Mouse (Mus musculus) hindbrain, embryonic 15.5 days (tissue): ENCODE results near the gene Ptpn1. TPM values are rescaled to one million over a fixed set of nuclear protein-coding genes. Genes with fewer than 3 reads are reported as not detected.

ENCODE experiments used
- ATAC-seq: fragments of 200-750 bp; cut with Nextera tagmentation; 2 replicates; pipeline ENCODE4 v1.8.0; 2017; ENCODE audit warnings: low read depth, moderate number of reproducible peaks, moderate TSS enrichment; ENCODE audit not compliant: low FRiP score
- H3K27ac ChIP-seq: fragments of 300-500 bp; sonication (generic); replicated peaks from 2 replicates; pipeline ENCODE4 v1.5.1; 2015; ENCODE audit warnings: mild to moderate bottlenecking, inconsistent platforms
- H3K27me3 ChIP-seq: fragments of 300-500 bp; sonication (generic); 2 replicates; pipeline ENCODE4 v1.6.1; 2015; ENCODE audit warnings: control low read depth, inconsistent platforms
- H3K36me3 ChIP-seq: fragments of 300-500 bp; sonication (generic); 2 replicates; pipeline ENCODE4 v1.6.1; 2015; ENCODE audit warnings: control low read depth, inconsistent platforms
- H3K4me1 ChIP-seq: fragments of 300-500 bp; sonication (generic); replicated peaks from 2 replicates; pipeline ENCODE4 v1.6.1; 2015; ENCODE audit warnings: control low read depth, inconsistent platforms
- H3K4me2 ChIP-seq: fragments of 300-500 bp; sonication (generic); 2 replicates; pipeline ENCODE4 v1.6.1; 2015; ENCODE audit warnings: moderate library complexity, mild to moderate bottlenecking, inconsistent platforms
- H3K4me3 ChIP-seq: fragments of 300-500 bp; sonication (generic); 2 replicates; pipeline ENCODE4 v1.5.1; 2015; ENCODE audit warnings: mild to moderate bottlenecking, inconsistent platforms
- H3K9ac ChIP-seq: fragments of 300-500 bp; sonication (generic); 2 replicates; pipeline ENCODE4 v1.6.1; 2015; ENCODE audit warnings: inconsistent platforms
- H3K9me3 ChIP-seq: fragments of 300-500 bp; sonication (generic); 2 replicates; pipeline ENCODE4 v1.6.1; 2016; ENCODE audit warnings: control low read depth, inconsistent platforms
- WGBS: fragments of 180-500 bp; shearing (Covaris S2); methylation state at CpG from one replicate; pipeline ENCODE4 v1.1.7; 2015; 5-methylcytosine and 5-hydroxymethylcytosine counted together
- polyA plus RNA-seq: library from polyadenylated mRNA; unstranded; fragments of >200 nt; fragmentation: Nextera tagmentation; extraction: Ambion mirVana; gene quantifications from 2 replicates; pipeline ENCODE4 v1.2.1, GENCODE M21; 2015

Gene Ptpn1
- polyA plus RNA-seq, 1 experiment from 2014 or later: 69.5 TPM

DNA sequence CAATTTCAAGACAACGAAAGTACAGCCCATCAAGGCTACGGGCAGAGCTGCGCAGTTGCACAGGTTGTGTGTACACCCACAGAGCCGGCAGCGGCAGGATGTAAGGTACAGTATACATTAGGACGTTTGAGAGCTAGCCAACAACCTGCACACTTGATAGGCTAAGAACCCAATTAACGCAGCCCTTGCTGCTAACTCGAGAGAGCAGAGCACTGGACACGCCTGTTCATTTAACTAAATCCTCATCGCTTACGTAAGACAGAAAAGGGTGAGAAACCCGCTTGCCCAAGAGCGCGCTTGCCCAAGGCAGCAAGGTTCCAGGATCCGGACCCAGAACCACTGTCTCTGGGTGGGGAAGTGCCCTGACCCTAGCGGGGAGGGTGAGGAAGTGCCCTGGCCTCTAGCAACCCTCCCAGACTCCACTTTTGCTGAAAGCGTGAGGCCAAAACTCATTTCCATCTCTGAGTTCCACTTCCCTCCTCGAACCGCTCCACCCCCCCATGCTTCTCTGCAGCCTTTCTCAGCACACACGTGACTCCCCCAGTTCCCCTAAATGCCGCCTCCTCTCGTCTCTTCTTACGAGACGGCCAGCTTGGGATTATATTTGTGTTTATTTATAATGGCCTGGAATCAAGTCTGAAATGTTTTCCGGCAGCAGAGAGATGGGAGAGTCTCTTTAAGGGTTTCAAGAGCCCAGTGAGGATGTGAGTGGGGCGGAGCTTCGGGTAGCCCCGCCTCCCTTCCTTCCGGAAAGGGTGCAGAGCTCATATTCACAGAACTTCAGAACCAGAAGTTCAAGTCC, 6.9 kb upstream of the Ptpn1 start:
- Histone ChIP-seq H3K36me3 (no peaks in the 10 kb centered on the region), H3K4me3 (peak overlapping the region; percentile 40), H3K27ac (peak overlapping the region; percentile 57), H3K9me3 (no peaks in the 10 kb centered on the region), H3K4me1 (peaks cover 10% of the 10 kb centered on the region), H3K4me2 (peak overlapping the region; percentile 80), H3K27me3 (no peaks in the 10 kb centered on the region), H3K9ac (peak overlapping the region; percentile 28)
- 5% methylated on average over 29 of the region's 29 CpGs for WGBS
- ATAC-seq: peak; percentile 50

- Histone ChIP-seq H3K27ac (0 out of 2 replicates have a peak overlapping the region, but pooled peaks have one; percentile 57), H3K4me1 (peaks cover 10% of the 10 kb centered on the region), H3K36me3 (no peaks in the 10 kb centered on the region), H3K4me2 (no peak overlapping the region), H3K4me3 (no peak overlapping the region), H3K27me3 (no peaks in the 10 kb centered on the region), H3K9ac (no peak overlapping the region), H3K9me3 (no peaks in the 10 kb centered on the region)
- WGBS: 88% methylated on average over 11 of the region's 11 CpGs
- no peak for ATAC-seq
These were observed 5.7 kb upstream of the Ptpn1 start for GRCm38 (mm10) chr2:167925841-167926800.

DNA sequence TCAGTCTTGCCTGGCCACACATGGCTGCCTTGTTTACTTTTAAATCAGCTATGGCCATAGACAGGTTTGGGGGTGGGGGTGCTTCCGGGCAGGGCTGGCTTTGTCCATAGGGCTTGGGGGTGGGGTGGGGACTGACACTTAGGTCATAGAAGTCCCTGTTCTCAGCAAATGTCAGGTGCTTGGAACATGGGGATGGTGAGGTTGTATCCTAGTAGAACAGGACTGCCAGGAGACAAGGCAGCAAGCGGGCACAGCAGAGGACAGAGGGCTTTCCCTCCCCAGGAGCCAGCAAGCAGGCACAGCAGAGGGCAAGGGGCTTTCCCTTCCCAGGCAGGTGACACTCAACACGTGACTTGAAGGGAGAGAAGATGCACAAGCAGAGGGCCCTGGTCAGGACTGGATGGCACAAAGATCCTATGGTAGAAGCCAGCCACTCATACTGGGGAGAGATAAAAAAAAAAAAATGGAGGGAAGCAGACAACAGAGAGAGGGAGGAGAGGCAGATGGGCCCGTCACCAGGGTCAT, 3.8 kb upstream of the Ptpn1 start:
- Histone ChIP-seq H3K27me3 (no peaks in the 10 kb centered on the region), H3K36me3 (no peaks in the 10 kb centered on the region), H3K27ac (no peak overlapping the region), H3K4me2 (no peak overlapping the region), H3K9me3 (no peaks in the 10 kb centered on the region), H3K4me1 (peaks cover 19% of the 10 kb centered on the region), H3K4me3 (no peak overlapping the region), H3K9ac (no peak overlapping the region)
- no peak for ATAC-seq
- WGBS: 76% methylated on average over 4 of the region's 4 CpGs

GRCm38 (mm10) chr2:167928972-167929371, 2.9 kb upstream of the Ptpn1 start:
- no peaks in the 10 kb centered on the region for H3K36me3 ChIP-seq
- peaks cover 28% of the 10 kb centered on the region for H3K4me1 ChIP-seq
- no peak overlapping the region for H3K4me3 ChIP-seq
- H3K9me3 ChIP-seq: no peaks in the 10 kb centered on the region
- H3K27ac ChIP-seq: no peak overlapping the region
- no peak for ATAC-seq
- no peak overlapping the region for H3K9ac ChIP-seq
- 83% methylated on average over 3 of the region's 3 CpGs for WGBS
- no peaks in the 10 kb centered on the region for H3K27me3 ChIP-seq
- H3K4me2 ChIP-seq: no peak overlapping the region

GRCm38 (mm10) chr2:167930975-167931374, 882 bp upstream of the Ptpn1 start:
- H3K4me1 ChIP-seq: peaks cover 34% of the 10 kb centered on the region
- peak overlapping the region; percentile 94 for H3K4me3 ChIP-seq
- no peak overlapping the region for H3K9ac ChIP-seq
- H3K27ac ChIP-seq: no peak overlapping the region
- H3K4me2 ChIP-seq: no peak overlapping the region
- H3K9me3 ChIP-seq: no peaks in the 10 kb centered on the region
- no peaks in the 10 kb centered on the region for H3K36me3 ChIP-seq
- no peak for ATAC-seq
- H3K27me3 ChIP-seq: no peaks in the 10 kb centered on the region
- WGBS: 94% methylated on average over 3 of the region's 3 CpGs

DNA sequence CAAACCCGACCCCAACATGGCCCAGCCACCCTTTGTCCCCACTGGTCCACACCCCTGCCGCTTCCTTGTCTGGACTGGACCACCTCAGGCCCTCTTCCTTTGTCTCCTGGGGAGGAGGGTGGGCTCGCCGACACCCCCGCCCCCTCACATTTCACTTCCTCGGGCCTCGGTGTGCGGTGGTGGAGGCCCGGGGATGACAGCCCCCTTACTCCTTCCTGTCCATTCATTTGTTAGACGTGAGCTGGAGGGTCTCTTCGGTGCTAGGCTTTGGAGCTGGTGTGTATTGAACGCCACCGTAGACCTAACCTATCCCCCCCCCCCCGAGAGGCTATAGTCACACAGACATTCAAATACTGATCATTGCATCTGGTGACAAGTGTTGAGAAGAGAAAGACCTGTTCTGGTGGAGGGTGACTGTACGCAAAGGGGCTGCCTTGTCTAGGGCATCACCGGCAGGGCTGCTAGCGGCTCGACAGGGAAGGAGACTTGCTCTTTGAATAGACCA, 922 bp downstream of the Ptpn1 start:
- Histone ChIP-seq H3K36me3 (no peaks in the 10 kb centered on the region), H3K27me3 (no peaks in the 10 kb centered on the region), H3K9ac (peak overlapping the region; percentile 90), H3K4me2 (peak overlapping the region; percentile 61), H3K27ac (peak overlapping the region; percentile 82), H3K4me1 (peaks cover 48% of the 10 kb centered on the region), H3K9me3 (no peaks in the 10 kb centered on the region), H3K4me3 (peak overlapping the region; percentile 94)
- ATAC-seq: peak; percentile 18
- under 1% methylated on average over 18 of the region's 18 CpGs for WGBS

DNA sequence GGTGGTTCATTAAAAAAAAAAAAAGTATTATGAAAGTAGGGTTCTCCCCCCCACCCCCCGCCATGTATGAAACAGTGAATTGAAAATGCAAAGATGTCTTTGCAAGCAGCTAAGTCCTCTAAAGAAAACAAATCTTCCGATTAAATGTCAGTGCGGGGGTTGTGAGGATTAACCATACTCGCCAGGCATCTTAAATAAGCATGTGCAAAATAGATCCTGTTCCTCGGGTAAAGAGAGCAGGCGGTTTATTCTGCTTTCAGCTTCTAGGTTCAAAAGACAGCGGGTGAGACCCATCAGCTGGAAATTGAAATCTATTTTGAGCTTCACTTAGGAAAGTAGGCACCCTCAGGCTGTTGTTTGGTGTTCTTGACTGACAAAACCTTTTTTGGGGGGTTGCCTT, 1.5 kb downstream of the Ptpn1 start:
- peak overlapping the region; percentile 90 for H3K9ac ChIP-seq
- H3K4me3 ChIP-seq: peak overlapping the region; percentile 94
- no peaks in the 10 kb centered on the region for H3K27me3 ChIP-seq
- H3K4me1 ChIP-seq: peaks cover 49% of the 10 kb centered on the region
- H3K4me2 ChIP-seq: peak overlapping the region; percentile 61
- no peak overlapping the region for H3K27ac ChIP-seq
- ATAC-seq: no peak
- H3K9me3 ChIP-seq: no peaks in the 10 kb centered on the region
- H3K36me3 ChIP-seq: no peaks in the 10 kb centered on the region
- WGBS: 34% methylated on average over 7 of the region's 7 CpGs

GRCm38 (mm10) chr2:167935956-167936355, 4.1 kb downstream of the Ptpn1 start:
- H3K4me3 ChIP-seq: no peak overlapping the region
- H3K4me2 ChIP-seq: peak overlapping the region; percentile 14; the same call in 1 of the 2 replicates
- H3K4me1 ChIP-seq: peaks cover 74% of the 10 kb centered on the region
- H3K27me3 ChIP-seq: no peaks in the 10 kb centered on the region
- H3K36me3 ChIP-seq: no peaks in the 10 kb centered on the region
- ATAC-seq: no peak
- 80% methylated on average over 3 of the region's 3 CpGs for WGBS
- no peak overlapping the region for H3K9ac ChIP-seq
- no peak overlapping the region for H3K27ac ChIP-seq
- H3K9me3 ChIP-seq: no peaks in the 10 kb centered on the region

DNA sequence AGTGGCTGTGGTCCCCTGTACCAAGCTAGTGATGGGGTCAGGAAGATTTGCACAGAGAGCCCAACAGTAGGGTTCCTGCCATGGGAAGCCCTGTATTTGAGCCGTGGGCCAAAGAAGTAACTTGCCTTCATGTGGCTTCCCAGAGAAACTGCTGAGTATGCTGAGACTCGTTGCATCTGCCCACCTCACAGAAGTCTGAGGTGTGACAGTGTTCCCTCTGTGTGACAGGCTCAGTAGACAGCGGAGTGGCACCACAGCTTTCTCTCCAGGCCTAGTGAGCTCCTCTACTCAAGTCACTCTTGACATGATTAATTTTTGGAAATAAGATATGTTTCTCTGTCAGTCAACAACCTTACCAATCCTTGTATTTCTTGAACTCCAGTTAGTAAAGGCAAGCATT, 6.9 kb downstream of the Ptpn1 start:
- 90% methylated on average over 3 of the region's 3 CpGs for WGBS
- Histone ChIP-seq H3K9me3 (no peaks in the 10 kb centered on the region), H3K27me3 (no peaks in the 10 kb centered on the region), H3K4me2 (no peak overlapping the region), H3K36me3 (no peaks in the 10 kb centered on the region), H3K4me3 (no peak overlapping the region), H3K4me1 (peaks cover 86% of the 10 kb centered on the region), H3K9ac (no peak overlapping the region), H3K27ac (no peak overlapping the region)
- ATAC-seq: no peak

- no peak overlapping the region for H3K27ac ChIP-seq
- 69% methylated on average over 4 of the region's 4 CpGs for WGBS
- H3K9ac ChIP-seq: no peak overlapping the region
- ATAC-seq: no peak
- peaks cover 85% of the 10 kb centered on the region for H3K4me1 ChIP-seq
- no peak overlapping the region for H3K4me3 ChIP-seq
- no peak overlapping the region for H3K4me2 ChIP-seq
- no peaks in the 10 kb centered on the region for H3K27me3 ChIP-seq
- H3K9me3 ChIP-seq: no peaks in the 10 kb centered on the region
- no peaks in the 10 kb centered on the region for H3K36me3 ChIP-seq
These were observed 7.3 kb downstream of the Ptpn1 start for GRCm38 (mm10) chr2:167939204-167939603.

DNA sequence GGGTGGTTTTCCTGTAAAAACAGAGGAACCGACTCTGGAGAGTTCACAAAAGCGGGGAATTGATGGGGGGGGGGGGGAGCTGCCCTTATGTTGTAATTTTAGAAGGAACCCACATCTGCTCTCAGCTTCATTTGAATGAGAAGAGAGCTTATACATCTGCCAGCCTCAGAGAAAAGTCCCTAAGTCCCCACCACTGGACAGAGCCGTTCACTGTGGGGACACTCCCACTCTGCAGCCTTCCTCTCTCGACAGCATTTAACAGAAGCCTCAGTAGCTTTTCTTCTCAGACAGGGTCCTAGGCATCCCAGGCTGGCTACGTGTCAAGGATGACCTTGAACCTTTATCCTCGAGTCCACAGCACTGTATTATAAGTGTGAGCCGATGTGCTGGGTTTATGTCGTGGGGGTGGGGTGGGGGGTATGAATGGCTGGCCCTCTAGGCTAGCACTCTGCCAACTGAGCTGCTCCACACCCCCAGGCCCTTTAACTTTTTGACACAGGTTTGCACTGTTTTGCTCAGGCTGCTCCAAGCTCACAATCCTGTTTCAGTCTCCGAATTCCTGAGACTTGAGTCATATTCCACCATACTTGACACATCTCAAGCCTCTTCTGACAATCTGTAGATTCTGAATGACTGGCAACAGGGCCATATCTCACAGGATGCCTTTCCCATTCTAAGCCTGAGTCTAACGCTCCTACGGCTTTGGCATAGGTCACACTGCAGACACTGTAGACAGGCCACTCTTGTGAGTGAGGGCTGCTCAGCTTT, 8.0 kb downstream of the Ptpn1 start:
- Histone ChIP-seq H3K4me3 (no peak overlapping the region), H3K36me3 (no peaks in the 10 kb centered on the region), H3K27me3 (no peaks in the 10 kb centered on the region), H3K9me3 (no peaks in the 10 kb centered on the region), H3K27ac (no peak overlapping the region), H3K9ac (no peak overlapping the region), H3K4me1 (peaks cover 86% of the 10 kb centered on the region), H3K4me2 (no peak overlapping the region)
- ATAC-seq: no peak
- WGBS: 61% methylated on average over 11 of the region's 11 CpGs
